Mouse (Mus musculus) spleen, embryonic (tissue): ENCODE measurements around the gene Metap1.

Experiments
- CTCF ChIA-PET: fragments of 350-600 bp; sonication (Branson Sonifier 250); formaldehyde crosslinking; loops from one replicate; lab custom pipeline; 2022; lab: Charles Lee

Gene Metap1

DNA sequence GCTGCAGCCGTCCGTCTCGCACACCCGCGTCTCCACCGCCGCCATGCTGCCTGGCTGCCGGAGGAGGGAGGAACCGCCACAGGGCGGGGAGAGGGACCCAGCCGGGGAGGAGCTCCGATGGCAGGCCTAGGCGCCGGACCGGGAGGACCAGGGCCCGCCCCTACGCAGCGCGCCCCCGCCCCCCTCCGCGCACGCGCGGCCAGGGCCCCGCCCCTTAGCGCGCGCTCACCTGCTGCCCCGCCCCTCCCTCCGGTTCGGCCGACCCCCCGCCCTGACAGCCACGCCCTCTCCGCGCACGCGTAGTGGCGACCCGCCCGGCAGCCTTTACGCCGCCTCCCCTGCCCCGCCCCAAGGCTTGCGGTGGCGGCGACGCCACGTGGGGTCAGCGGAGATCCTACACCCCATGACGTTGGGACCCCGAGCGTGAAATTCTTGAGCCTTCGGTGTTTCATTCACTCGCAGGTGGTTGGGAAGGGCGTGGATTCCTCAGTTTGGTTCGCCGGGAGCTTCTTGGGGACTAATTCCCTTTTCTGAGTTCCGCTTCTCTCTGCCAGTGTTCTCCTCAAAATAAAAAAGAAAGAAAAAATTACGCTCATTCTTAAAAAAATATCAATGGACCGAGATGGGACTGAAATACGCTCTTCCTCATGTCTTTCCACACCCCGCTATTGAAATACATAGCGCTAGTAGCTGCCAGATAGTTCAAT lies at the start of gene Metap1:
Gene Metap1 (minus strand): TSS at position 189 of the 707 bp plus-strand sequence.
- CTCF ChIA-PET = no interaction called here

- CTCF ChIA-PET = no interaction called here
These were observed 46.7 kb upstream of the Metap1 start for GRCm38 (mm10) chr3:138536031-138536430.

DNA sequence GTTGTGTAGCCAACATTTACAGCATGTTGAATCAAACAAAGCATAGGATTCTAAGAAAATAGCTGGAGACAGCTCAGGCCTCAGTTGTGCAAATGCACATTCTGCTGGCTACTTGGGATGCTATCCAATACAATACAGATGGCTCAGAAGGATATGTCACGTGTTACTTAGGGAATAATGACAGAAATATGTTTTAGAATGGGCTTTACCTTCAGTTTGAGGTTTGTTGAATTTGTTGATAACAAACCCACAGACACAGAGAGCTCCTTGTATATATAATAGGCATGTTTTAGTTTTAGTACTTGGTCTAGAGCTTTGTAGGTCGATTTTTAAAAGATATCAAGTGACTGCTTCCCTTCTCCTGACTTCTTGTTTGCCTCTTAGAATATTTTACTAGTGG lies 43.4 kb upstream of the Metap1 start:
- CTCF ChIA-PET = no interaction called here

GRCm38 (mm10) chr3:138531479-138532181 lies 42.3 kb upstream of the Metap1 start:
- CTCF ChIA-PET = interaction anchor here (0.7 kb wide), 1 partner anchor 387 kb away, joined by 3 read pairs; the partner anchor contains the start of gene Mttp

- CTCF ChIA-PET = interaction anchor here (0.7 to 1.0 kb wide), 2 partner anchors 12 to 86 kb away, joined by 5 to 18 read pairs; no protein-coding TSS in a partner anchor
These were observed 41.5 kb upstream of the Metap1 start for GRCm38 (mm10) chr3:138530578-138531478.

DNA sequence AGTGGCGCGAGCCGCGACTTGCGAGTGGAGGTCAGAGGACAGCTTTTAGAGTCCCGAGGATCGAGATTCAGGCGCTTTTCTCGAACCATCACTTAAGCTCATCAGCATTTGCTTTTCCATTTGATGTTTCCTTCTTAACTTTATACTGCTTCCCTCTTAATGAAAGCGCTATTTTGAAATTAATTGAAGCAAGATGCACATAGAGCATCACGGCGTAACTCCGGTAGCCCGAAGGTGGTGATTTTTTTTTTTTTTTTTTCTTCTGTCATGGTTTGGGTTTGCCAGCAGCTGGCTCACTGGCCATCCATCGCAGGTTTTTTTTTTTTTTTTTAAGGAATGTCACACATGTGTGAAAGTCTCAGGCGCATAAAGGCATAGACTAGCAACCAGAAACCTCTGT lies 39.0 kb upstream of the Metap1 start:
- CTCF ChIA-PET = interaction anchor here (0.6 kb wide), 1 partner anchor 21 kb away, joined by 3 read pairs; no protein-coding TSS in a partner anchor

- CTCF ChIA-PET = no interaction called here
These were observed 38.4 kb upstream of the Metap1 start for GRCm38 (mm10) chr3:138527667-138528231.

GRCm38 (mm10) chr3:138526916-138527666 lies 37.8 kb upstream of the Metap1 start:
- CTCF ChIA-PET = interaction anchor here (0.7 kb wide), 1 partner anchor 392 kb away, joined by 9 read pairs; no protein-coding TSS in a partner anchor

DNA sequence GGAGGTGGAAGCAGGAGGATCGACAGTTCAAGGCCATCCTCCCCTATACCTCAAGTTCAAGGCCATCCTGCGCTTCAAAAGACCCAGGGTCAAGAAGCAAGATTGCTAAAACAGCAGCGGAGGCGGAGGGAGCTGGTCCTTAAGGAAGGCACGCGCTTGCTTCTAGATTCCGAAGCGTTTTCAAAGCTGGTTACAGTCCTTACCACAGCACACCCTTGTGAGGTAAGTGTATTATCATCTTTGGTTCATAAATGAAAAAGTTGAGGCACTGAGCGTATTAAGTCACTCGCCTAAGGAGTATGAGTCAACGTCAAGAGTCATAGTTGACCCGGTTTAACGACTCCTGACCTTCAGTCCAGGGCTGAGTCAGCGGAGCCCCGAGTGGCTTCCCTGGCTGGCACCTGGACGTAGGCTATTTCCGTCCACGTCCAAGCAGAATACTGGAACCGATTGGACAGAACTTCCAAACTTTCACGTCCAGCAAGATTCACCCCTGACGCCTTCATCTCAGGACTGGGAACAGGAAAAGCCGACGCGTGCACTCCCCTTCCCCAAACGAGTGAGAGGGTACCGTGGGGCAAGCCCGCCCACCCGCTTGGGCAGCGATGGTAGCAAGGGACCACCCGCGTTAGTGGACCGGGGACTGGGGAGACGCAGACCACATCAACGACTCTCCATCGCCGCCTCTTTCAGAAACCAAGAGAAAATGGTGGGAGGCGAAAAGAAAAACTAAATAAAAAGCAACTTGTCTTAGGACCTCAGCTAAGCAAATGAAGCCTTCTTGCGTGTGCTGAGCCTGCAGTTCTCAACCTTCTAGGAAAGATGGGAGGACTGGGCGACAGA lies 37.0 kb upstream of the Metap1 start, which contains the start of gene Eif4e:
Gene Eif4e (plus strand): TSS at position 107 of the 843 bp plus-strand sequence.
- CTCF ChIA-PET = interaction anchor here (0.5 kb wide), 1 partner anchor 12 kb away, joined by 3 read pairs; no protein-coding TSS in a partner anchor

DNA sequence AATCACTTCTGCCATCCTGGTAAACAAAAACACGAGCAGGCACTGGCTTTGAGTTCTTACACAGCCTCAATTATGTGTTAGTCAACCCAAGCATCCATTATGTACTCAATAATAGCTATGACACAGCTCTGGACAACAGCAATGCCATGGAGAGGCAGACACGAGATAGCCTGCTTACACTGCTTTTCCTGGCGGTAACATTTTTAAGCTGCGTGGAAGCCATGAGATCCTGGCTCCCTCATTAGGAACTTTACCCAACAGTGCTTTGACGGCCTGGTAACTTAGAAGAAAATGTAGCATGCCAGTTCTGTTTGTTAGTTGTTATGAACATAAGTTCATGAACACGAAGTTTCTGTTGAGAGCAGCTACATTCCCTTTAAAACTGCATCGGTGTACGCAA lies 36.2 kb upstream of the Metap1 start:
- CTCF ChIA-PET = interaction anchor here (0.5 kb wide), 1 partner anchor 13 kb away, joined by 3 read pairs; no protein-coding TSS in a partner anchor

- CTCF ChIA-PET = no interaction called here
These were observed 34.6 kb upstream of the Metap1 start for GRCm38 (mm10) chr3:138523956-138524355.

DNA sequence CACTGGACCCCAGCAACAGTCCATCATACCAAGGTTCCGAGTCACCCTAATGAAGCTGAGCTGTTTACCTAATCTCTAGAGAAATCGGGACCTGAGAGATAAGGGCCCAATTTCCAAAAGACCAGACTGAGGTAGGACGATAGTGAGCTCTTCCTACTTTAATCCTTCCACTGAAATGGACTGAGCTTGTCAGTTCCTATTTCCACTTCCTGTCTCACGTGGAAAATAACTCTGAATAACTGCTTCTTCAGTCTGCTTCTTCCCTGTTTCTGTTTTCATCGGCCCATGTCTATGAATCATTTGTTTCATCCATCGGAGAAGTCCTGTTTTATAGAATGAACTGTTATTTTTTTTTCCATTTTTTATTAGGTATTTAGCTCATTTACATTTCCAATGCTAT lies 29.9 kb upstream of the Metap1 start:
- CTCF ChIA-PET = interaction anchor here (0.9 kb wide), 1 partner anchor 11 kb away, joined by 5 read pairs; no protein-coding TSS in a partner anchor

DNA sequence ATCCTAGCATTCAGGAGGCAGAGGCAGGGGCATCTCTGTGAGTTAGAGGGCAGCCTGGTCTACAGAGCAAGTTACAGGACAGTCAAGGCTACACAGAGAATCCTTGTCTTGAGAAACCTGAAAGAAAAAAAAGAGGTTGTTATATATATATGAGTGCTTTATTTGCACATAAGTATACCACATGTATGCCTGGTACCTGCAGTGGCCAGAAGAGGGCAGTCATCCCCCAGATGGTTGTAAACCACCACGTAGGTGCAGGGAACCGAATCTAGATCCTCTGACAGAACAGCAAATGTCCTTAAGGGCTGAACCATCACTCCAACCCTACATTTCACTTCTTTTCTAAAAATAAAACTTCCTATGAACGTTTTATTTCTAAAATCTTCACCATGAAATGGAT lies 28.6 kb upstream of the Metap1 start:
- CTCF ChIA-PET = no interaction called here

DNA sequence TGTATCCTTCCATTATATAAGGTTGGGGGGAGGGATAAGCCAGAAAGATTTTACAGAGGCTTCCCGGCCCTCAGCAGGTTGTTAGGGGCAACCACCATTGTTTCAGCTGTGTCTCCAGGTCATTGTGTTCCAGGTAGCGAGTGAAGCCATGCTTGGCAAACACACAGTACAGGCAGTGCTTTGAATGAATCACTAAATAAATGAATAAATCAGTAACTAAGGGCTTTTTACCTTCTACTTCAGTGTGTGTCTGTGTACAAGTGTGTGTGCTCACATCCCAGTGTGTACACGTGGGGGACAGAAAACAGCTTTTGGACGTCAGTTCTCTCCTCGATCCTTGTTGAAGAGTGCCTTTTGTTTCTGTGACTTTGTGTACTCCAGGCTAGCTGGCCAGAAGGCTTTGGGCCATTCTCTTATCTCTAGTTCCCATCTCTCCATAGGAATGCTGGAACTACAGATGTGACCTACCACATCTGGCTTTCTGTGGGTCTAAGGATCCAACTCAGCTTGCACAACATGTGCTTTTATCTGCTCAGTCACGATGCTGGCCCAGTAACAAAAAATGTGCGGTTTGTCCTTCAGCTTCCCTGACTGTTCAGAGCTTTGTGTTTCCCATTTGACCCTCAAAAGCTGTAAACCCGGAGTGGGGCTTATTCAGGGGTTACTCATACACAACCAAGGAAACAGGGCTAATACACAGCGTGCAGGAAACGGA lies 26.5 kb upstream of the Metap1 start:
- CTCF ChIA-PET = interaction anchor here (0.6 kb wide), 1 partner anchor 87 kb away, joined by 5 read pairs; no protein-coding TSS in a partner anchor

GRCm38 (mm10) chr3:138514749-138515148 lies 25.4 kb upstream of the Metap1 start:
- CTCF ChIA-PET = no interaction called here

DNA sequence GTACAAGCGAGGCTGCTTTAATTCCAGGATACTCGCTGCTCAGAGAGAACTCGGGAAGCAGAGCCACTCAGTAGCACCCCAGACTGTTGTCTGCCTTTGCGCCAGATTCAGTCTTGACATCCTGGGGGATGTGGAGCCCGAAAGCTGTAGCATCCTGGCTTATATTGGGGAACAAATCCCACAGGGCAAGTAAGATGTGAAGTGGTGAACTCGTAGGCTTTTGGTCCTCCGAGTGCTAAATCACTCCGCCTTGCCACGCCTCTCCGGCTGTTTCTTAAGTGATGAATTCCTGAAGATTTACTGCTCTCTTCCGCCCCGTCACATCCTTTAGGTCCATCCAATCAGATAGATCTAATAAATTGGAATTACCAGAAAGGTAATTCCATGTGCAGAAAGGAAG lies 23.9 kb upstream of the Metap1 start:
- CTCF ChIA-PET = no interaction called here

GRCm38 (mm10) chr3:138510471-138510870 lies 21.2 kb upstream of the Metap1 start:
- CTCF ChIA-PET = no interaction called here

- CTCF ChIA-PET = no interaction called here
These were observed 20.3 kb upstream of the Metap1 start for GRCm38 (mm10) chr3:138509581-138509980.

GRCm38 (mm10) chr3:138506749-138507148 lies 17.4 kb upstream of the Metap1 start:
- CTCF ChIA-PET = no interaction called here
